Mouse (Mus musculus) forebrain, embryonic 13.5 days (tissue): ENCODE results near the gene E2f2. TPM values are rescaled to one million over a fixed set of nuclear protein-coding genes. Genes with fewer than 3 reads are reported as not detected.

Experiments
- ATAC-seq: fragments of 200-750 bp; cut with Nextera tagmentation; 2 replicates; pipeline ENCODE4 v1.8.0; 2017
- H3K27ac ChIP-seq: fragments of 300-500 bp; sonication (generic); 2 replicates; pipeline ENCODE4 v1.5.1; 2015; ENCODE audit warnings: inconsistent platforms, mild to moderate bottlenecking, moderate library complexity
- H3K27me3 ChIP-seq: fragments of 300-500 bp; sonication (generic); 2 replicates; pipeline ENCODE4 v1.6.1; 2015; ENCODE audit warnings: mild to moderate bottlenecking, inconsistent platforms
- H3K36me3 ChIP-seq: fragments of 300-500 bp; sonication (generic); 2 replicates; pipeline ENCODE4 v1.6.1; 2015; ENCODE audit warnings: mild to moderate bottlenecking, inconsistent platforms; ENCODE audit not compliant: poor library complexity, severe bottlenecking
- H3K4me1 ChIP-seq: fragments of 300-500 bp; sonication (generic); 2 replicates; pipeline ENCODE4 v1.6.1; 2015; ENCODE audit warnings: inconsistent platforms
- H3K4me2 ChIP-seq: fragments of 300-500 bp; sonication (generic); 2 replicates; pipeline ENCODE4 v1.6.1; 2015; ENCODE audit warnings: inconsistent platforms, mild to moderate bottlenecking, moderate library complexity
- H3K4me3 ChIP-seq: fragments of 300-500 bp; sonication (generic); 2 replicates; pipeline ENCODE4 v1.5.1; 2015; ENCODE audit warnings: mild to moderate bottlenecking, inconsistent platforms
- H3K9ac ChIP-seq: fragments of 300-500 bp; sonication (generic); 2 replicates; pipeline ENCODE4 v1.6.1; 2015; ENCODE audit warnings: mild to moderate bottlenecking, inconsistent platforms
- H3K9me3 ChIP-seq: fragments of 300-500 bp; sonication (generic); replicated peaks from 2 replicates; pipeline ENCODE4 v1.6.1; 2016; ENCODE audit warnings: inconsistent platforms
- WGBS: fragments of 180-500 bp; shearing (Covaris S2); methylation state at CpG from one replicate; pipeline ENCODE4 v1.1.7; 2015; 5-methylcytosine and 5-hydroxymethylcytosine counted together
- polyA plus RNA-seq: library from polyadenylated mRNA; unstranded; fragments of >200 nt; fragmentation: Nextera tagmentation; extraction: Ambion mirVana; gene quantifications from 2 replicates; pipeline ENCODE4 v1.2.1, GENCODE M21; 2015

Gene E2f2
- polyA plus RNA-seq, 1 experiment from 2014 or later: 9.7 TPM

DNA sequence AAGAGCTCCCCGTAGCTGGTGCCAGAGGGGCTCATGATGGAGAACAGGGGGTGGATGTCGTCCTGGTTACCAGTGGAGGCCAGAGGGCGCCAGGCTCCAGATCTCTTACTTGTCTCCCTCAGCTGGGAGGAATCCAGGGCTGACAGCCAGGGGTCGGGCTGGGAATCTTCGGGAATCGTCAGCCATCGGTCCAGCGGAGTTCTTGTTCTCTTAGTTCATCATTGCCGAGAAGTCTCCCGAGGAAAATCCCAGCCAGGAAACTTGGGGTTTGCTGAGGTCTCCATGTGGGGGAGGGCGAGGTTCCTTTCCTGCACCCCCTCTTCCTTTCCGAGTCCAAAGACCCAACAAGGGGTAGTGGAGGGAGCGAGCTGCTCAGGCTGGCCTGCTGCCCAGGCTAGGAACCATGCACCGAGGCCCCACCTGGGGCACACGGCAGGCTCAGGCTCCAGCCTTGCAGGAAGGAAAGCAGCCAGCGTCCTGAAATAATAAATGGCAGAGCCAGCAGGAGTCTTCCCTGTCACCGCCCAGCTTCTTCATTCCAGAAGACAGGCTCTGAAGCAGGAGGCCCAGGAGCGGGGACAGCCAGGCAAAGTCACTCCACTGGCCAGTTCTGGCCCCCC is 46.5 kb downstream of the E2f2 start:
- Histone ChIP-seq H3K4me3 (no peak overlapping the region), H3K9ac (peak overlapping the region; percentile 26; the same call in 1 of the 2 replicates), H3K4me1 (peaks cover 30% of the 10 kb centered on the region), H3K36me3 (no peaks in the 10 kb centered on the region), H3K27ac (0 out of 2 replicates have a peak overlapping the region, but pooled peaks have one; percentile 5), H3K27me3 (peaks cover 13% of the 10 kb centered on the region), H3K4me2 (peak overlapping the region; percentile 39), H3K9me3 (no peaks in the 10 kb centered on the region)
- ATAC-seq: no peak
- 9% methylated on average over 18 of the region's 18 CpGs for WGBS

GRCm38 (mm10) chr4:136220133-136220775 is 48.1 kb downstream of the E2f2 start:
- Histone ChIP-seq H3K4me1 (peaks cover 44% of the 10 kb centered on the region), H3K36me3 (no peaks in the 10 kb centered on the region), H3K4me2 (peak overlapping the region; percentile 5; the same call in 1 of the 2 replicates), H3K27ac (no peak overlapping the region), H3K9ac (no peak overlapping the region), H3K27me3 (peaks cover 13% of the 10 kb centered on the region), H3K9me3 (no peaks in the 10 kb centered on the region), H3K4me3 (no peak overlapping the region)
- ATAC-seq: no peak
- WGBS: 11% methylated on average over 17 of the region's 17 CpGs

DNA sequence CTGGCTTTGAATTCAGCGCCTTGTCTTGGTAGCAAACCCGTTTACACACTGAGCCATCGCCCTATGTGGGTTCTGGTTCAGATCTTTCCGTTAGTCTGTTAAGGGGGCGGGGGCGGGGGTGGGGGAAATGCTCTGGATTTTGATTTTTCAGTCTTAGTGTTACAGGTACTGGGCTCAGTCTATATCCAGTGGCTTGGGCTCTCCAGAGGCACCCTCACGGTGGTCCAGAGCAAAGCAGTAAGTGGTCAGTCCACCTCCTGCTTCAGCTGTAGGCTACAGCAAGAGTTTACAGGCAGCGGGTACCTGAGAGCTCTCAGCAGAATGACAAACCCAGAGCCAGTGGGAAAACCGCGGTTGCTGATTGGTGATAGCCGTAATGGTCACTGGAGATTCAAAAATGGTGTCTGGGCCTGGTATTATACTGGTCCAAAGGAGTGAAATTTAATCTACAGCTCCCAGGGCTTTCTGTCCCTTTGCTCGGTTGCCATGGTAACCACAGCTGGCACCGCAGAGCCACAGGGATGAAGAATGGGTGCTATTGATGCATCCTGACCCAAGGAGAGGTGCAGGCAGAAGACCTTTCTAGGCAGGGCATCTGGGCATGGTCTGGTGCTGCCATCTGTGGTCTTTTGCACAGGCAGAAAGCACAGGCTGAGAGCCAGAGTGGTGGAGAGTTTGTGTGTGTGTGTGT is 51.5 kb downstream of the E2f2 start:
- Histone ChIP-seq H3K9me3 (no peaks in the 10 kb centered on the region), H3K27me3 (peaks cover 13% of the 10 kb centered on the region), H3K27ac (peak overlapping the region; percentile 76), H3K4me2 (peak overlapping the region; percentile 27; the same call in 1 of the 2 replicates), H3K4me3 (no peak overlapping the region), H3K9ac (no peak overlapping the region), H3K4me1 (peaks cover 37% of the 10 kb centered on the region), H3K36me3 (no peaks in the 10 kb centered on the region)
- ATAC-seq: peak; percentile 82
- WGBS: 50% methylated on average over 13 of the region's 13 CpGs

DNA sequence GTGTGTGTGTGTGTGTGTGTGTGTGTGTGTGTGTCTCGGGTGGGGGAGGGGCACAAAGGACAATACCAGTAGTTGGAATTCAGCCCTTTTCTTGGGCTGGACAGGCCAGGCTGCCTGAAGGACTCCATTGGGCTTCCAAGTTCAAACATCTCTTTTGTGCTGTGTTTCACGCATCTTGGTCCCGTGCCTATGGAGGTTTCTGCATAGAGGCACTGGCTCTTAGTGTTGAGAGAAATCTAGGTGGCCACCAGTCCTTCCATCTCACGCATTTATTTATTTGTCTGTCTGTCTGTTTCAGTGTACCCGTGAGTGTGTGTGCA is 52.0 kb downstream of the E2f2 start:
- peaks cover 32% of the 10 kb centered on the region for H3K4me1 ChIP-seq
- no peak overlapping the region for H3K9ac ChIP-seq
- ATAC-seq: no peak; the same call in 1 of the 2 replicates
- WGBS: 38% methylated on average over 5 of the region's 5 CpGs
- peak overlapping the region; percentile 76 for H3K27ac ChIP-seq
- no peaks in the 10 kb centered on the region for H3K9me3 ChIP-seq
- H3K4me3 ChIP-seq: no peak overlapping the region
- H3K36me3 ChIP-seq: no peaks in the 10 kb centered on the region
- no peak overlapping the region for H3K4me2 ChIP-seq
- H3K27me3 ChIP-seq: peaks cover 10% of the 10 kb centered on the region

DNA sequence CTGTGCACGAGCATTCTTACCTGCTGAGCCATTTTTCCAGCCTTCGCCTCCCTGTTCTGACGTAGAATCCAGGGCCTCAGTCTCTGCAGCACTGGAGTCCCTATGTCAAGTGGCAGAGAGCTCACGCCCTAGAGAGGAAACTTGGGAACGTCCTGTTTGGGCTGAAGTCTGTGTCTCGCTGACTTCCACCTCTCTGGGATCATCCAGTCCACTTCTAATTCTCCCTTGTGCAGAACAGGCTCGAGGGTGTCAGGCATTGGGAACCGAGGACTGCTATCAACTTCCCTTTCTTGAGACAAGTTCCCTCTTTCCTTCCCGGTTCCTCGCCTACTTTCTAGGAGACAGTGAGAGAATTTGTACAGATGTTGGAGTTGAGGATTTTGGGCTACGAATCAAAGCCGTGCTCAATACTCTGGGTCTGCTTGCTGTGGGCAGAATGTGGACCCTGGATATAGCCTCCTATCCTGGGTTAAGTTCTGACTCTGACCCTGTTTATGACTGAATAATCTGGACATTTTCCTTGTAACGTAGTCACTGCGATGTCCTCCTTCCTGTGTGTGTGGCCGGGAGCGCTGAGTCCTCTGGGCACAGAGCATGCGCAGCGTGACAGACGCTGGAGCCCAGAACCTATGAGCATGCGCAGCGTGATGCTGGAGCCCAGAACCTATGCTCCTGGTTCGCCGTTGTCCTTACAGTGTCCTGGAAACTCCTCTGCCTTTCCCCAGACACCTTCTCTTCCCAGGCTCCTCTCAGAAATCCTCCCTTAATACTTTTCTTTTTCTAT is 52.7 kb downstream of the E2f2 start:
- Histone ChIP-seq H3K36me3 (no peaks in the 10 kb centered on the region), H3K27me3 (peaks cover 6% of the 10 kb centered on the region), H3K9me3 (no peaks in the 10 kb centered on the region), H3K4me2 (no peak overlapping the region), H3K9ac (no peak overlapping the region), H3K27ac (peak overlapping the region; percentile 76), H3K4me1 (peaks cover 29% of the 10 kb centered on the region), H3K4me3 (no peak overlapping the region)
- WGBS: 82% methylated on average over 23 of the region's 23 CpGs
- ATAC-seq: no peak

GRCm38 (mm10) chr4:136227408-136227807 is 55.2 kb downstream of the E2f2 start:
- no peak overlapping the region for H3K27ac ChIP-seq
- no peak overlapping the region for H3K4me2 ChIP-seq
- no peak overlapping the region for H3K4me3 ChIP-seq
- peaks cover 21% of the 10 kb centered on the region for H3K4me1 ChIP-seq
- H3K36me3 ChIP-seq: no peaks in the 10 kb centered on the region
- H3K27me3 ChIP-seq: no peaks in the 10 kb centered on the region
- WGBS: 89% methylated on average over 7 of the region's 7 CpGs
- H3K9me3 ChIP-seq: no peaks in the 10 kb centered on the region
- no peak overlapping the region for H3K9ac ChIP-seq
- ATAC-seq: no peak

- no peaks in the 10 kb centered on the region for H3K36me3 ChIP-seq
- no peaks in the 10 kb centered on the region for H3K9me3 ChIP-seq
- no peak overlapping the region for H3K9ac ChIP-seq
- H3K4me2 ChIP-seq: no peak overlapping the region
- H3K27me3 ChIP-seq: no peaks in the 10 kb centered on the region
- no peak overlapping the region for H3K4me3 ChIP-seq
- H3K4me1 ChIP-seq: peaks cover 16% of the 10 kb centered on the region
- H3K27ac ChIP-seq: no peak overlapping the region
- ATAC-seq: no peak
- WGBS: 85% methylated on average over 5 of the region's 5 CpGs
These were observed 56.4 kb downstream of the E2f2 start for GRCm38 (mm10) chr4:136228640-136229039.

GRCm38 (mm10) chr4:136238669-136239068 is 66.5 kb downstream of the E2f2 start:
- no peak overlapping the region for H3K9ac ChIP-seq
- ATAC-seq: no peak
- H3K27me3 ChIP-seq: peaks cover 37% of the 10 kb centered on the region
- no peak overlapping the region for H3K4me2 ChIP-seq
- H3K4me3 ChIP-seq: no peak overlapping the region
- H3K4me1 ChIP-seq: peaks cover 7% of the 10 kb centered on the region; the same call in 1 of the 2 replicates
- H3K9me3 ChIP-seq: 0 out of 2 replicates have a peak, but pooled peaks cover 3% of the 10 kb centered on the region
- no peak overlapping the region for H3K27ac ChIP-seq
- H3K36me3 ChIP-seq: no peaks in the 10 kb centered on the region
- 21% methylated on average over 13 of the region's 13 CpGs for WGBS

GRCm38 (mm10) chr4:136239111-136239510 is 66.9 kb downstream of the E2f2 start:
- Histone ChIP-seq H3K4me2 (no peak overlapping the region), H3K9ac (no peak overlapping the region), H3K27ac (no peak overlapping the region), H3K4me1 (peaks cover 7% of the 10 kb centered on the region; the same call in 1 of the 2 replicates), H3K4me3 (no peak overlapping the region), H3K36me3 (no peaks in the 10 kb centered on the region), H3K27me3 (peaks cover 42% of the 10 kb centered on the region), H3K9me3 (0 out of 2 replicates have a peak, but pooled peaks cover 3% of the 10 kb centered on the region)
- ATAC-seq: no peak
- WGBS: 74% methylated on average over 9 of the region's 9 CpGs

GRCm38 (mm10) chr4:136239622-136240021 is 67.4 kb downstream of the E2f2 start:
- Histone ChIP-seq H3K27me3 (peaks cover 46% of the 10 kb centered on the region), H3K4me3 (no peak overlapping the region), H3K4me1 (peaks cover 7% of the 10 kb centered on the region; the same call in 1 of the 2 replicates), H3K4me2 (no peak overlapping the region), H3K27ac (no peak overlapping the region), H3K36me3 (no peaks in the 10 kb centered on the region), H3K9ac (no peak overlapping the region), H3K9me3 (0 out of 2 replicates have a peak, but pooled peaks cover 3% of the 10 kb centered on the region)
- ATAC-seq: 0 out of 2 replicates have a peak, but pooled peaks have one; percentile 30
- WGBS: 19% methylated on average over 8 of the region's 8 CpGs

DNA sequence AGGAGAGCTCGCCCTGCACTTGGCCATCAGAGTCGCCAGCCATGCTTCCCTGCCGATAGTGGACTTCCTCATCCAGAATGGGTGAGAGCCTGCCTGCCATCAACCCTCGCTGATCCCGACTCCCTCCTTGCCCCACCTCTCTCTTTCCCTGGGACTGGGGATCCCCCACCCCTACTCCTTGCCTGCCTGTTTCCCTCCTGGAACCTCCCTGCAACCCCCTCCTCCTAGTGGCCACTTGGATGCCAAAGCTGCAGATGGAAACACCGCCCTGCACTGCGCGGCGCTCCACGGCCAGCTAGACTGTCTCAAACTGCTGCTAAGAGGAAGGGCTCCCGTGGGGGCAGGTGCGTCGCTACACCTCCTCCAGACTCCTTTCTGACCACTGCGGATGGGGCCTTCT is 67.9 kb downstream of the E2f2 start:
- Histone ChIP-seq H3K4me2 (no peak overlapping the region), H3K4me3 (no peak overlapping the region), H3K9me3 (0 out of 2 replicates have a peak, but pooled peaks cover 3% of the 10 kb centered on the region), H3K4me1 (peaks cover 7% of the 10 kb centered on the region; the same call in 1 of the 2 replicates), H3K36me3 (no peaks in the 10 kb centered on the region), H3K27me3 (peaks cover 51% of the 10 kb centered on the region), H3K27ac (no peak overlapping the region), H3K9ac (no peak overlapping the region)
- 77% methylated on average over 14 of the region's 14 CpGs for WGBS
- no peak for ATAC-seq
